Mouse (Mus musculus) colon, adult 2 months (tissue): ENCODE data around the gene Ms4a3. TPM values are rescaled to one million over a fixed set of nuclear protein-coding genes. Genes with fewer than 3 reads are reported as not detected.

Experiments used
- polyA plus RNA-seq: library from polyadenylated mRNA; depleted of rRNA; stranded (reverse); fragments of >200 nt; gene quantifications from 2 replicates; pipeline ENCODE4 v1.2.3, GENCODE M21; 2012; rRNA removed

Ms4a3 gene
- not detected in 2 replicates for polyA plus RNA-seq

GRCm38 (mm10) chr19:11640732-11641131 is at the start of gene Ms4a3:
TSS of gene Ms4a3 (minus strand) at chr19:11640851.

GRCm38 (mm10) chr19:11660459-11660858 is 19.8 kb upstream of the Ms4a3 start, which contains the start of gene Oosp2:
TSS of gene Oosp2 (minus strand) at chr19:11660559.

GRCm38 (mm10) chr19:11623551-11623950 is 17.1 kb downstream of the Ms4a3 start, which contains the start of gene Ms4a2:
TSS of gene Ms4a2 (minus strand) at chr19:11623719.

GRCm38 (mm10) chr19:11604603-11605002 is 36.0 kb downstream of the Ms4a3 start, which contains the start of gene Ms4a6d:
TSS of gene Ms4a6d (minus strand) at chr19:11604849.

Other genes starting within 250 kb of the Ms4a3 start
- gene Ms4a4c, start 236.1 kb downstream of the Ms4a3 start, polyA plus RNA-seq: 0.16 TPM in 1 of 2 replicates, not detected in the other
- 0.59 and 1.1 TPM in 2 replicates for gene Ms4a4b, start 197.3 kb downstream of the Ms4a3 start, polyA plus RNA-seq
- gene Ms4a6c, start 171.5 kb downstream of the Ms4a3 start, polyA plus RNA-seq: 1.3 and 2.6 TPM in 2 replicates
- gene Gm8369, start 154.9 kb downstream of the Ms4a3 start, polyA plus RNA-seq: 0.41 TPM in 1 of 2 replicates, not detected in the other
- gene Ms4a6b, start 124.3 kb downstream of the Ms4a3 start, polyA plus RNA-seq: 1.9 TPM in 2 replicates
- 14.6 and 15.4 TPM in 2 replicates for gene Ms4a4d, start 104.0 kb downstream of the Ms4a3 start, polyA plus RNA-seq
- gene Ms4a6d, start 36.0 kb downstream of the Ms4a3 start, polyA plus RNA-seq: 1.2 TPM in 2 replicates
- not detected in 2 replicates for gene Ms4a2, start 17.1 kb downstream of the Ms4a3 start, polyA plus RNA-seq
- not detected in 2 replicates for gene Oosp2, start 19.7 kb upstream of the Ms4a3 start, polyA plus RNA-seq
- gene Oosp1, start 50.3 kb upstream of the Ms4a3 start, polyA plus RNA-seq: not detected in 2 replicates
- gene Oosp3, start 56.2 kb upstream of the Ms4a3 start, polyA plus RNA-seq: not detected in 2 replicates
- not detected in 2 replicates for gene Gif, start 106.7 kb upstream of the Ms4a3 start, polyA plus RNA-seq
- 6.7 and 7.3 TPM in 2 replicates for gene Mrpl16, start 129.5 kb upstream of the Ms4a3 start, polyA plus RNA-seq
- gene Stx3, start 178.6 kb upstream of the Ms4a3 start, polyA plus RNA-seq: 18.1 and 22.3 TPM in 2 replicates
- not detected in 2 replicates for gene Olfr1417, start 198.4 kb upstream of the Ms4a3 start, polyA plus RNA-seq
- gene Olfr1418, start 220.2 kb upstream of the Ms4a3 start, polyA plus RNA-seq: not detected in 2 replicates
- not detected in 2 replicates for gene Olfr1419, start 234.3 kb upstream of the Ms4a3 start, polyA plus RNA-seq
- gene Olfr1420, start 245.7 kb upstream of the Ms4a3 start, polyA plus RNA-seq: not detected in 2 replicates